Mouse (Mus musculus) embryonic fibroblast, embryonic 13.5 days (primary cell): ENCODE results near the gene Sult4a1. TPM values are rescaled to one million over a fixed set of nuclear protein-coding genes. Genes with fewer than 3 reads are reported as not detected.
"Not testable (repeated sequence)": the region's sequence is repeated elsewhere in the genome, so short reads cannot be mapped to it uniquely, and the experiment has no call there.

Experiments used
- H3K27ac ChIP-seq: 2 replicates; pipeline ENCODE4 v1.5.1; 2012; ENCODE audit warnings: low read length, control low read depth, inconsistent platforms; ENCODE audit not compliant: insufficient read depth
- H3K4me1 ChIP-seq: 2 replicates; pipeline ENCODE4 v1.6.1; 2011; ENCODE audit warnings: low read length; ENCODE audit not compliant: control insufficient read depth, insufficient read depth
- H3K4me3 ChIP-seq: 2 replicates; pipeline ENCODE4 v1.5.1; 2011; ENCODE audit warnings: mild to moderate bottlenecking, control low read depth, low read length; ENCODE audit not compliant: insufficient read depth
- CTCF ChIP-seq: IDR thresholded peaks from 2 replicates; pipeline ENCODE4 v1.5.1; 2011; ENCODE audit warnings: mild to moderate bottlenecking, control low read depth, low read length, moderate library complexity, borderline replicate concordance; ENCODE audit not compliant: insufficient read depth
- POLR2A ChIP-seq: IDR thresholded peaks from 2 replicates; pipeline ENCODE4 v1.6.1; 2011; ENCODE audit warnings: low read depth, mild to moderate bottlenecking, control low read depth, low read length, moderate library complexity
- polyA plus RNA-seq: library from polyadenylated mRNA; stranded (reverse); fragments of >200 nt; gene quantifications from 2 replicates; pipeline ENCODE4 v1.2.4, GENCODE M21; 2011; ENCODE audit warnings: low read depth; ENCODE audit not compliant: missing spikeins, insufficient read length

The Sult4a1 gene
- polyA plus RNA-seq, 1 experiment: 1.0 TPM

GRCm38 (mm10) chr15:84104626-84105025, 928 bp downstream of the Sult4a1 start:
- TF ChIP-seq CTCF (no peak), POLR2A (no peak)
- H3K27ac ChIP-seq: no peak overlapping the region
- no peaks in the 10 kb centered on the region for H3K4me1 ChIP-seq
- no peak overlapping the region; the same call in 1 of the 2 replicates for H3K4me3 ChIP-seq

DNA sequence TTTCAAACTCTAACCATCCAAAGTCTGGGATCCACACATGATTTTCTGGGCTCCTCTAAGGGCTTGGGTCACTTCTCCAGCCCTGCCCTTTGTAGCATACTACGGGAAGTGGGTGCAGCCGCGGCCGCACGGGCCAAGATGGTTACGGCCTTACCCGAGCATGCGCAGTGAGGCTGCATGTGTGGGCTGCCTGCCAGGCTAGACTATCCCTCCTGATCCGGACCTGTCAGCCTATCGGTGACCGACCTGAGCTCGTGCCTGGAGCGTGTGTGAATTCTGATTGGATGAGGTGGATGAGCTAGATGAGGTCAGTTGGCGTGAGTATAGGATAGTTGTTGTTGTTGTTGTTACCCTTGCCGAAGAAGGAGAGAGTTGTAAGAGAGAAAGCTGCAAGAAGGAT, 8.0 kb downstream of the Sult4a1 start:
- H3K4me3 ChIP-seq, H3K4me1 ChIP-seq: not testable (repeated sequence)

GRCm38 (mm10) chr15:84096051-84096450, 9.5 kb downstream of the Sult4a1 start:
- TF ChIP-seq CTCF: no peak
- TF ChIP-seq POLR2A: no peak
- Histone ChIP-seq H3K27ac (no peak overlapping the region), H3K4me3 (no peak overlapping the region), H3K4me1 (no peaks in the 10 kb centered on the region)

More for the DNA sequence above, 8.0 kb downstream of the Sult4a1 start:
- not testable (repeated sequence) for H3K27ac ChIP-seq

- Histone ChIP-seq H3K4me3 (no peak overlapping the region), H3K27ac (no peak overlapping the region), H3K4me1 (no peaks in the 10 kb centered on the region)
- TF ChIP-seq POLR2A (no peak), CTCF (no peak)
Measured at GRCm38 (mm10) chr15:84094921-84095320, 10.6 kb downstream of the Sult4a1 start.

DNA sequence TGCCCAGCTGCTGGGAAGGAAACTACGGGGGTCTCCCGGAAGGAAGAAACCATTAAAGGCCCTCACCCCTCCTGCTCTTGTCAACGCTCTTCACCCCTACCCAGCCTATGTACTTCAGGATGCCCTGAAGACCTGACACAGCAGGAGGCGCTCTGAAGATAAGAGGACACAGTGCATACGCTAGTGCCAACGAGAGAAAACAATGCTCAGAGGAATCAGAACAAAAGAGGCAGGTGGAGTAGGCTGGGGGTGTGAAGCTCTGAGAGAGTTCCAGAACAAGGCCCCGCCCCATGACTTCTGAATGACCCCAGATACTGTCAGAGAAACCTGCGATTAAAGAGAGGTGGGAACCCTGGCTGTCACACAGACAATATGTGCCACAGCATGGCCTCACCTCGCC, 18.8 kb downstream of the Sult4a1 start:
- no peaks in the 10 kb centered on the region for H3K4me1 ChIP-seq
- H3K4me3 ChIP-seq: no peak overlapping the region
- H3K27ac ChIP-seq: no peak overlapping the region
- TF ChIP-seq POLR2A (no peak), CTCF (no peak)

- Histone ChIP-seq H3K4me3 (no peak overlapping the region), H3K27ac (no peak overlapping the region), H3K4me1 (no peaks in the 10 kb centered on the region)
- TF ChIP-seq POLR2A: no peak
- TF ChIP-seq CTCF: no peak
Measured at GRCm38 (mm10) chr15:84086364-84086763, 19.2 kb downstream of the Sult4a1 start.

DNA sequence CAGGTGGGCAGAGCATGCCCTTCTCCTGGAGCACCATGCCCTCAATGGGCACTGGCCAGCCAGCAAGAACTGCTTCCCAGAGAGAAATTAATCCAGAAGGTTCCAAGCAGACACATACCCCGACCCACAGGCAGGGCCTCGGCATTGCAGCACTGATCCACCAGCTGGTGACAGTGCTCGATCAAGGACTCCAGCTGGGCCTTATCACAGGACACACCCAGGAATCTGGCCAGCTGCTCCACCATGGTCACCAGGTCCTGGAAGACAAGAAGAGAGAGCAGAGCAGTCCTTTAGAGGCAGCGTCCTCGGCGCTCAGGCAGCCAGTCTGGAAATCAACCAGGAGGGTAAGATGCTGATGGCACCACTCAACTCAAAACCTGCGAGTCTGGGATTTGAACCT, 25.5 kb downstream of the Sult4a1 start:
- H3K27ac ChIP-seq: no peak overlapping the region
- H3K4me3 ChIP-seq: no peak overlapping the region
- TF ChIP-seq POLR2A (no peak), CTCF (no peak)
- no peaks in the 10 kb centered on the region for H3K4me1 ChIP-seq

- H3K4me1 ChIP-seq: no peaks in the 10 kb centered on the region
- H3K27ac ChIP-seq: no peak overlapping the region
- H3K4me3 ChIP-seq: no peak overlapping the region
- TF ChIP-seq POLR2A (no peak), CTCF (no peak)
Measured at GRCm38 (mm10) chr15:84079519-84079918, 26.0 kb downstream of the Sult4a1 start.

DNA sequence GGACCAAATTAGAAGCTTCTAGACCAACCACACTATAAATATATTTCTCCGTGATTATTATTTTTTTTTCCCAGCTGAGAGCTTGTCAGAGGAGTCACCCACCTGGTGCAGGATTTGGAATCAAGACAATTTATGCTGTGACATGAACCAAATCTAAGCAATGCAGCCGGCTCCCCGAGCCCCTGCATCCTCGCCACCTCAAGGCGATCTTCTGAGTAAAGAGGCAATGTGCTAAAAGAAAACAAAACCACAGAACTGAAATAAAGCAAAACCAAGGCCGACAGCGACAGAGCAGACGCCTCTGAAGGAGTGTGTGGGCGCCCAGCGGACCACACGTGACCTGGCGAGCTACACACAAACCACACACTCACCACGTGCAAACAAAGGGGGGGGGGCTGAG, 26.9 kb downstream of the Sult4a1 start:
- Histone ChIP-seq H3K27ac (no peak overlapping the region), H3K4me3 (no peak overlapping the region), H3K4me1 (no peaks in the 10 kb centered on the region)
- TF ChIP-seq POLR2A (no peak), CTCF (no peak)

DNA sequence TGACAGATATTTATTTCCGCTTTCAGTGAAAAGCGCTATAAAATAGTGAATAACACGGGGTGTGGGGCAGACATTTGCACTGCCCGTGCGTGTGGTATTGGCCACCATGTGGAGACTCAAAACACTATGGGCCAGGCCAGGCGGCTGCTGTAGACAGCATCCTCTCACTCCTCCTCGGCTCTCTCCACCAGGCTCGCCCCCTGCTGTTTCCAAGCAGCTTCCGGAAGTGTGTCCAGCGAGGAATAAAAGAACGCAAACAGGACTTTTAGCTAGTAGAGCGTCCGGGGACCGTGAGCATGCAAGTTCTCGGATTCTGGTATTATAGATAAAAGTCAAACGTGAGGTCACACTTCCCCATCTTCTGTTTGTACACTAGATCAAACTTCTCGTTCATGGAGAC, 28.4 kb downstream of the Sult4a1 start:
- Histone ChIP-seq H3K27ac (no peak overlapping the region), H3K4me1 (no peaks in the 10 kb centered on the region), H3K4me3 (no peak overlapping the region)
- no peak for TF ChIP-seq CTCF
- no peak for TF ChIP-seq POLR2A

- Histone ChIP-seq H3K4me3 (no peak overlapping the region), H3K4me1 (no peaks in the 10 kb centered on the region), H3K27ac (no peak overlapping the region)
- no peak for TF ChIP-seq CTCF
- TF ChIP-seq POLR2A: no peak
Measured at GRCm38 (mm10) chr15:84074705-84075185, 30.8 kb downstream of the Sult4a1 start.
